Mouse (Mus musculus) C2C12 (cell line): ENCODE results near the gene Acadm.

Source experiments
- CEBPB ChIP-seq: IDR thresholded peaks from one replicate; pipeline ENCODE4 v1.6.1; 2011; ENCODE audit warnings: low read depth, mild to moderate bottlenecking, control low read depth, moderate library complexity
- CTCF ChIP-seq: IDR thresholded peaks from one replicate; pipeline ENCODE4 v1.5.1; 2011; ENCODE audit not compliant: control insufficient read depth, insufficient read depth, insufficient read length
- MYOD1 ChIP-seq: IDR thresholded peaks from one replicate; pipeline ENCODE4 v1.6.1; 2011; ENCODE audit warnings: low read depth; ENCODE audit not compliant: control insufficient read depth, insufficient read length
- MYOG ChIP-seq: IDR thresholded peaks from one replicate; pipeline ENCODE4 v1.6.1; 2011; ENCODE audit not compliant: control insufficient read depth, insufficient read length; ENCODE audit errors: extremely low read depth
- USF1 ChIP-seq: IDR thresholded peaks from one replicate; pipeline ENCODE4 v1.6.1; 2011; ENCODE audit warnings: low read depth, mild to moderate bottlenecking, control low read depth, moderate library complexity

DNA sequence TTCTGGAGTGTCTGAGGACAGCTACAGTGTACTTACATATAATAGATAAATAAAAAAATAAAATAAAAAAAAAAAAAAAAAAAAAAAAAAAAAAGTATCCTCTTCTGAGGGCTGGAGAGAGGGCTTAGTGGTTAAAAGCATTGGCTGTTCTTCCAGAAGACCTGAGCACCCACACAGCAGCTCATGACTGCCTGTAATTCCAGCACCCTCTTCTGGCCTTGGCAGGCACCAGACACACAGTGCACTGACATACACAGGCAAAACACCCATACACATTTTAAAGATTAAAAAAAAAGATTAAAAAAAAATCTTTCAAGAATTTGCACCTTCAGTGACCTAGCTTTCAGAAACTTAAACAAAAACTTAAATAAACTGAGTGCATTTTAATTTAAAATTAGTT, 58.1 kb downstream of the Acadm start:
- TF ChIP-seq CTCF: no peak
- TF ChIP-seq USF1: no peak
- no peak for TF ChIP-seq MYOD1
- TF ChIP-seq CEBPB: no peak
- TF ChIP-seq MYOG: no peak
